Mouse (Mus musculus) monocyte, adult 2 months (primary cell): ENCODE data around the gene Fcgbp.
A peak's percentile ranks its signal among the peaks of the same experiment; 100 is the strongest.
"Not testable (repeated sequence)": the region's sequence is repeated elsewhere in the genome, so short reads cannot be mapped to it uniquely, and the experiment has no call there.

Source experiments
- DNase-seq, 2 experiments: peaks; one replicate each; pipeline ENCODE4 v3.0.0; 2022; ENCODE audit warnings: low spot score in 2 of 2, low read depth in 1 of 2

Fcgbp gene

DNA sequence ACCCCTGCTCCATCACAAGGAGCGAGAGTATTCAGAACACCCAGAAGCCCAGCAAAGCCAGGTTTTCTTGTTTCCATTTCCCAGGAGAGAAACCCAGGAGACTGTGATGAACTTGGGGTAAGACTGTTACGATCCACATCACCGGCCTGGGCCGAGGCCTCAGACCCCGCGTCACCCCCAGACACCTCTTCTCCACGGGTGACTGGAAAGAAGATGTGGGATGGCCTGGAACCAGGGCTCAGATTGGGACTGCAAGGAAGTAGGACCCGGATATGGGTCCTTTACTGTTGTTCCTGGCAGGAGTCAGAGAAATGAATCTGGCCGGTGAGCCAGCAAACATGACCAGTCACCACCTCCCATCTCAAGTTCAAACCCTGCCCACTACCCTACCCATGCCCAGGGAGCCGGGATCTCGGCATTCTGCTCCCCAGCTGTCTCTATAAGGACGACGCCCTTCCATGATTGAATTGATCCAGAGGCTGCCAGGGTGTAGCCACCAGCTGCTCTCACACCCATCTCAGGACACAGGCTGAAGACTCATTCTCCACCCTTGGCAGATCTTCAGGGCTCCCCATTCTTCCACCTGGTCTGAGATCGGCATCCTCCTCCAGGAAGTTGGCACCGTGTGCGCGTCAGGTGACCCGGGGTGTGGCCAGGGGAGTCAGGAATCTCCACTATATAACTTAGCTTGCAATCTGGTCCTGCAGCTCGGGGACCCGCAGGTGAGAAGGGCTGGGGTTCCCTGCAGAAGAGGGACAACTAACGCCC is at the start of gene Fcgbp:
TSS of gene Fcgbp (plus strand) at position 706 of the 768 bp plus-strand sequence.
- no peak for DNase-seq

DNA sequence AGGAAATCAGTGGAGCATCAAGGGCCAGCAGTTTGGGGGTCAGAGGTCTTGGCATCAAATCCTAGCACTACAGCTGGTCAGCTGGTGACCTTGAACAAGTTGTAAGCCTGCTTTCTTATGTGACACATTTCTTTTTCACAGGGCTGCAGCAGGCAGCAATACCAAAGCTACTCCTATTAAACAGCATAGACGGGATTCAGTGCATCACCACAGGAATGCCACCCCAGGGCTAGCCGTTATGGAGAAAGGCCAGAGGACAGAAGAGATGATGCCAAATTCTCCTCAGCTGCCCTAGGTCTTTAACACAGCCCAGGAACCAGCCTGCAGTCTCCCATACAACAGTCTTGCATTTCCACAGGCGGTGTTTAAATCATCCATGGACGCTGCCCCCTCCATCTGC is 26.5 kb upstream of the Fcgbp start:
- DNase-seq: no peak

DNA sequence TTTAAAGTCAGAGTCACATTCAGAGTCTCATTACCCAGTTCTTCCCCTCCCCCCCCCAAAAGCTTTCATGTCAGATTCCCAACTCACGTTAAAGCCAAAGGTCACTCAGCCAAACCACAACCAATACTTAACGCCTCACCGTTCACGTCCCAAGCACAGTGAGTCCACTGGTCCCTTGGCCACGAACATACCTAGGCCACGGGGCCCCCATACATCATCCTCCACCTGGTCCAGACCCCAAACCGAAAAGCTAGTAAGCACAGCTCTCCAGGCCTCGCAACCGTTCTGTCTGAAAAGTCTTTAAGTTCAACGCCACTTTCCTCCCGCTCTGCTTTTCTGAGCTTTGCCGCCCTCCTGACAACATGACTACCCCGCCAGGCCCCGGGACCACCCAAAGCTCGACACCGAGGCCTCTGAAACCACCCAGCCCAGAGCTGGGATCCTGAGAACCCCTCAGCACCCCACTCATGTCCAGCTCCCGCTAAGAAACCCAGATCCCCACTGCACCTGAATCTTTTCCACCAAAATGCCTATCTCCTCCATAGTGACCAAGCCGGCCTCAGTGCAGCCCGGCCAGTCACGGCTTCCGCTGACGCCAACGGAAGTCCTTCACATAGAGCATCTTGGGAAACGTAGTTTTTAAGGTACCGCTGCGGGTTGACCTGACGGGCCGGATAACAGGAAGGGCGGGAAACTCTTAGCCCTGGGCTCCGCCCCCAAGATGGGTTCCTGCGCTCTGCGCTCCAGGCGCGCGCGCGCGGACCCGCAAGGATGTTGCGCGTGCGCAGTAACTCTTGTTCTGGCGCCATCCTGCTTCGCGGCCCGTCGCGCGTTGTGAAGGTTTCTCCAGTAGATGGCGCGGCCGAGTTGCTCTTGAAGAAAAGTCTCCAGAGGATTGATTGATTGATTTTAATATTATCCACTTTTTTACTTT is 21.3 kb upstream of the Fcgbp start, which contains the start of gene Psmc4:
TSS of gene Psmc4 (minus strand) at position 626 of the 934 bp plus-strand sequence.
- peak; percentile 94 to 96 for DNase-seq

DNA sequence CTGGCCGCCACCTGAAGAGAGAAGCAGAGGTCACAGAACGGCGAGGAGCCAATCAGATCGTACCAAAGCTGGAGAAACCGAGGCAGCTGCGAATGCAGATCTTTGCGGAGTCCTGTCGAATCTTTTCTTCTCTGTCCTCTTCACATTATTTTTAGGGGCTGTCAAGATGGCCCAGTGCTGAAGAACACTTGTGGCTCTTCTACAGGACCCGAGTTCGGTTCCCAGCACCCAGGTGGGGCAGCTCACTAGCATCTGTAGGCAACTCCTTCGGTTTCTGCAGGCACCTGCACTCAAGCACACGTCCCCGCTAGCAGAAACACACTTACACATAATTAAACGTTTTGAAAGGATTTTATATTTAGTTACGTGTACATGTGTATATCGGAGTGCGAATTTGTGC is 20.5 kb upstream of the Fcgbp start:
- DNase-seq: no peak

DNA sequence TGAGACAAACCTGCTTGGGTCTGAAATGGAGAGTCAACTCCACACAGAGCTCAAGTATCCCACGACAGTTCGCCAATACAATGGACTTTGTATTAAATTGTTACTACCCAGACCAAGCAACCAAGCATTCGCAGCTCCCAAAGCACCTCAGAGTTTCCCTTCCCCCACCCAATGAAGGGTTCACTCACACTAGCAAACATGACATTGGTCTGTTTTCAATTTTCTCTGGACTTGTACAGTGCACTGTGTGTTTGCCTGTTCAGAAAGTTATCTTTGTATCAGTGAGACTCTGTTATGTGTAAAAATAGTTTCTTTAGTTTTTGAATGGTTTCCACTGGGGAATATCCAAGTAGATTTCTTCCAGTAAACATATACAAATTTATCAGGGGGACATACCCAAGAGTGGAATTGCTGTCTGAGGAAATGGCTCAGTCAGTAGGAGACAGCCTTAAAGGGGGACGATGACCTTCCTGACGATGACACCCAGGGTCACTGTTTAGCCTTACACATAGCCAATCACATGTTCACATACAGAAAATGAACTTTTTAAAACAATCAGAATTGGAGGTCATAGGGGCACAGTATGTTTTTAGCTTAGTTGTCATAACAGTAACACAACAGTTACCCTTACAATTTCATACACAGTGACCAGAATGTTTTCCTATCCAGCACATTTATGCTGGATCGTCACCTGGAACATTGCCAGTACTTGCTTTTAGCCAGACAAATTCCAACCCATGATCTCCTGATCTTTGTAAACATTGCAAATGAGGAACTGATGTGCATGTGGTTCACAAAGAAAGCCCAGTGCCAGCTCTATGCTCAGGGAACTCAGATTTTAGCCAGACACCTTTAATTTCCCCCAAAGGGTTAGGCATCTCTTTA is 17.7 kb upstream of the Fcgbp start:
- DNase-seq: no peak

DNA sequence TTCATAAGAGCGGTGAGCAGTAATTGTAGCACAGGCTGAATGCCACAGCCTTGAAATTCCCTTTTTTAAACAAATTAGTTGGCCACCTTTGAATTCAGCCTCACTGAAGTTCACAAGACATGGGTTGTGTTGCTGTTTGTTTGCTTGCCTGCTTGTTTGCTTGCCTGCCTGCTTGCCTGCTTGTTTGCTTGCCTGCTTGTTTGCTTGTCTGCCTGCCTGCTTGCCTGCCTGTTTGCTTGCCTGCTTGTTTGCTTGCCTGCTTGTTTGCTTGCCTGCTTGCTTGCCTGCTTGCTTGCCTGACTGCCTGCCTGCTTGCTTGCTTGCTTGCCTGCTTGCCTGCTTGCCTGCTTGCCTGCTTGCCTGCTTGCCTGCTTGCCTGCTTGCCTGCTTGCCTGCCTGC is 11.1 kb upstream of the Fcgbp start:
- no peak for DNase-seq

DNA sequence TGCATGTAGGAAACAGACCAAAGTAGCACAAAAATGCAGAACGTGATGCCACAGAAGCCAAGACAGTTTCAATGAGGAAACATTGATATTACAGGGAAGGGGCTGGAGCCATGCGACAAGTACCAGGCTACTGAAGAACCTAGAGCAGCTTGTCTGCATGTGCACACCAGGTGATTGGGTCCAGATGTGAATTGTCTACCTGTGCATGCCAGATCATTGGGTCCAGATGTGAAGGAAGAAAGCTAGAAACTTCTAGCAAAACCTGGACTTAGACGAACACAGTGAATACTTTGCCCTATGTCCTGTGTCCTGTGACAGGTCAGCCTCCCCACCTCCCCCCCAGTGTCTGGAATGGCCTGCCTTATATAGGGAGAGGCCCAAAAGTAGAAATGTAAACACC is 2.4 kb upstream of the Fcgbp start:
- no peak for DNase-seq

DNA sequence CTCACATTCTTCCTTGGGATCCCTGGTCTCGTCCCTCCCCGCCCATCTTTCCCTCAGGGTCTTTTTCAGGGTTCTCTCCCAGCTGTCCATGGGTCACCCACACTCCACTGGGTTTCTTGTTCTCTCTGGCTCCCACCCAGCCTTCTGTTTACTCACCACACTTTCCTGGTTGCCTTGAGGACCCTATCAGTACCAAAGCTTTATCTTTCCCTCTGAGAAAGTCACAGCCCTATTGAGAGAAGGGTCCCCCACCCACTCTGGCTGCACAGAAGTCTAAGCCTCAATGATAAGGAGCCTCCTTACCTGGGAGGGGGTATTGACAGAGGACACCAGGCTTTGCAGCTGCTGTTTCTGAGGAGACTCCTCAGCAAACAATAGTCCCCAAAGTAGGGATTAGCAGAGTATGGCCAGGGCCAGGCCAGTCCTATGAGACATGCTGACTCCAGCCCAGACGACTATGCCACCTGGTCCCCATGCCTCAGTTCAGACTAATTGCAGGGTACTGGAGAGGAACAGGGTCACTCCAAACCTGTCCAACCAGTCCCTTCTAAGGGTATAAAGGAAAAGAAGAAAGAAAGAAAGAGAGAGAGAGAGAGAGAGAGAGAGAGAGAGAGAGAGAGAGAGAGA is 1.4 kb upstream of the Fcgbp start:
- DNase-seq: no peak

DNA sequence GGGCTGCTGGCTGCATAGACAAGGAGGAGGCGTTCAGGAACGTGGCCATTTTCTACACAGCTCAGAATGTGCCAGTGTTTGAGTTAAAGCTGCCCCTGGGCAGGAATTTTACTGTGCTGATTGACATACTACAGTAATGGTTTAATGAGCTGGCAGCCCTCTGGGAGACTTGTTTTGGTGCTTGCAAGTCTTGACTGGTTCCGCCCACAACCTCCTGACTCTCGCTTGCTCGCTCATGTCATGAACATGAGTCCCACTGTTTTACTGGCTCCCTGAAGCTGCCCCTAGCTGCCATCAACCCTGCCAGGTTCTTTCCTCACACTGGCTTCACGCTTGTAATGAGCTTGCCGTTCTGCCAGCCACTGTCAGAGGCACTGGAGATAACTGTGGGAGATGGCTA is 13.2 kb downstream of the Fcgbp start:
- no peak for DNase-seq

DNA sequence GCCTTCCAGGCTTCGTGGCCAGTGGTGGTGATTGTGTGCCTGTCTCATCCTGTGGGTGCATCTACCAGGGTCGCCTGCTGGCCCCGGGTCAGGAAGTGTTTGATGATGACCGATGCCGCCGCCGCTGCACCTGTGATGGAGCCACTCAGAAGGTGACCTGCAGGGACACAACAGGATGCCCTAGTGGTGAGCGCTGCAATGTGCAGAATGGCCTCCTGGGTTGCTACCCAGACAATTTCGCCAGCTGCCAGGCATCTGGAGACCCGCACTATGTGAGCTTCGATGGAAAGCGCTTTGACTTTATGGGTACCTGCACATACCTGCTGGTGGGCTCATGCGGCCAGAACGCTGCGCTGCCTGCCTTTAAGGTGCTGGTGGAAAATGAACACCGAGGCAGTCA is 15.2 kb downstream of the Fcgbp start:
- DNase-seq: no peak

DNA sequence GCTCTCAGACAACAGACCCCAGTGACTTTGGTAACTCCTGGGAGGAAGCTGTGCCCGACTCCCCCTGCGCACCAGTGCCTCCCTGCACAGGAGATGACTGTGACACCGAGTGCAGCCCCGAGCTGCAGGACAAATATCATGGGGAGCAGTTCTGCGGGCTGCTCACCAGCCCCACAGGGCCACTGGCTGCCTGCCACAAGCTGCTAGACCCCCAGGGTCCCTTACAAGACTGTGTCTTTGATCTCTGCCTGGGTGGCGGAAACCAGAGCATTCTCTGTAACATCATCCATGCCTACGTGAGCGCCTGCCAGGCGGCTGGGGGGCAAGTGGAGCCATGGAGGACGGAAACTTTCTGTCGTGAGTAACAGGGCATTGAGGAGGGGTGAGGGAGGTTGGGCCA is 22.5 kb downstream of the Fcgbp start:
- DNase-seq: no peak

DNA sequence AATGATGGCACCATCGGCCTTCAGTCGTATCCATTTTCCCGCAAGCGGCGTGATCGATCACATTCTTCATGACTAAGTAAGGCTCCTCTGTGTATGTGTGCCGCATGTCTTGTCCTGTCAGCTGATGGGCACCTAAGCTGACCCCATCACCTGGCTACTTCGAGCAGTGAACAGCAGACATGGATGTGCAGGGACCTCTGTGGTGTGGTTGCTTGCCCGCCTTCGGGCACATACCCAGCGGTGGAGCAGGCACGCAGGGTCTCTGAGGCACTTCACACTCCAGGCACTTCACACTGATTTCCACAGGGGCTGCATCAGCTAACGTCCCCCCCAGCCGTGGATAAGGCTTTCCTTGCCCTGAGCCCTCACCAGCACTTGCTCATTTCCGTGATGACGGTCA is 28.1 kb downstream of the Fcgbp start:
- no peak for DNase-seq

DNA sequence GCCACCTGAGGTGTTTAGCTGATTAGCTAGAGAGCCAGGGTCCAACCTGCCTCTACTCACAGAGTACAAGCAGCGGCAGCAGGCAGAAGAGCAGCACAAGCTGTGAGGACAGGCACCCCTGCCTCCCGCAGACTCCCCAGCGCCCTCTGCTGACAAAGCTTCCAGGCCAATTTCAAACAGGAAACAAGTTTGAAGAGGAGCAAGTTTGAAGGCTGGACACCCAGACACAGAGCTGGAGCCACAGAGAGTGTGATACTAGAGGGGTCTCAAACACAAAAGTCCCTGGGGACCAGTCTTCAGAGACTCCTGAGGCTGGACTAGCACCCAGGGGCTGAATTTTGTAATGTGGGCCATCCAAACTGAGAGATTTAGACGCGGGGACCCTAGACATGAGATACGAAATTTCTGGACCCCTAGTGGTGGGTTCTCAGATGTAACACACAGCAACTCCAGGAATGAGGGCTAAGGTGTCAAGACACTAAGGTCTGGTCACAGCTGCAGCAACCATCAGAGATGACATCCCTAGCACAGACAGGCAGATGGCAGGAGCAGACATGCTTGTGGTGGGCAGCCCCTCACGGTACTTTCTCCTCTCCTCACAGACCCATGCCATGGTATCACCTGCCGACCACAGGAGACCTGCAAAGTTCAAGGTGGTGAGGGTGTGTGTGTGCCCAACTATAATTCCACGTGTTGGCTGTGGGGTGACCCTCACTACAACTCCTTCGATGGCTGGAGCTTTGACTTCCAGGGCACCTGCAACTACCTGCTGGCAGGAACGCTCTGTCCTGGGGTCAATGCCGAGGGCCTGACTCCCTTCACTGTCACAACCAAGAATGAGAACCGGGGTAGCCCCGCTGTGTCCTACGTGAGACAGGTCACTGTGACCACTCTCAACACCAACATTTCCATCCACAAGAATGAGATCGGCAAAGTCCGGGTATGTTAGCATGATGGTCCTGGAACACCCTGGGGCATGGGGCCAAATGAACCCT is 29.9 kb downstream of the Fcgbp start:
- no peak for DNase-seq

DNA sequence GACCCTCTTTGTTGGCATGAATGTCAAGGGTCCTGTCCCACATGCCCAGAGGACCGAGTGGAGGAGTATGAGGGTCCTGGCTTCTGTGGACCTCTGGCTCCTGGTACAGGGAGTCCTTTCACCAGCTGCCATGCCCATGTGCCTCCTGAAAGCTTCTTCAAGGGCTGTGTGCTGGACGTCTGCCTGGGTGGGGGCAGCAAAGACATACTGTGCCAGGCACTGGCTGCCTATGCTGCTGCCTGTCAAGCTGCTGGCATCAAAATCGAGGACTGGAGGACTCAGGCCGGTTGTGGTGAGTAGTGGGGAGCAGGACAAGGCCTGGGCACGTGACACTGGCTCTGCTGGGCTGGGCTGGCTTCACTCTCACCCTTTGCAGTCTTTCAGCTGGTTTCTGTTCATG is 31.9 kb downstream of the Fcgbp start:
- not testable (repeated sequence) for DNase-seq

DNA sequence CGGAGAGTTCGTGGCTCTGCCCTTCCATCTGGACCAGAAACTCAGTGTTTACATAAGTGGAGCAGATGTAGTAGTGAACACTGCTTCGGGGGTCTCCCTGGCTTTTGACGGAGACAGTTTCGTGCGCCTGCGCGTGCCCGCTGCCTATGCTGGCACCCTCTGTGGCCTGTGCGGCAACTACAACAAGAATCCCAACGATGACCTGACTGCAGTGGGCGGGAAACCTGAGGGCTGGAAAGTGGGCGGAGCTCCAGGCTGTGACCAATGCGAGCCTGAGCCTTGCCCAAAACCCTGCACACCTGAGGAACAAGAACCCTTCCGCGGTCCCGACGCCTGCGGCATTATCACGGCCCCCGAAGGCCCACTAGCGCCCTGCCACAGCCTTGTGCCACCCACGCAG is 33.6 kb downstream of the Fcgbp start:
- no peak for DNase-seq

DNA sequence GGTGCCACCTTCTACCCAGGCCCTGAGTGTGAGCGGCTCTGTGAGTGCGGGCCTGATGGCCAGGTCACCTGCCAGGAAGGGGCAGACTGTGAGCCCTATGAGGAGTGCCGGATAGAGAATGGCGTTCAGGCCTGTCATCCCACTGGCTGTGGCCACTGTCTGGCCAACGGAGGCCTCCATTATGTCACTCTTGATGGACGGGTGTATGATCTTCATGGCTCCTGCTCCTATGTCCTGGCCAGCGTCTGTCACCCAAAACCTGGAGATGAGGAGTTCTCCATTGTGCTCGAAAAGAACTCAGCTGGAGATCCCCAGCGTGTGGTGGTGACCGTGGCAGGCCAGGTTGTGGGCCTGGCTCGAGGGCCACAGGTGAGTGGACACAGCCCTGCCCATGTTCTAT is 35.2 kb downstream of the Fcgbp start:
- DNase-seq: no peak

DNA sequence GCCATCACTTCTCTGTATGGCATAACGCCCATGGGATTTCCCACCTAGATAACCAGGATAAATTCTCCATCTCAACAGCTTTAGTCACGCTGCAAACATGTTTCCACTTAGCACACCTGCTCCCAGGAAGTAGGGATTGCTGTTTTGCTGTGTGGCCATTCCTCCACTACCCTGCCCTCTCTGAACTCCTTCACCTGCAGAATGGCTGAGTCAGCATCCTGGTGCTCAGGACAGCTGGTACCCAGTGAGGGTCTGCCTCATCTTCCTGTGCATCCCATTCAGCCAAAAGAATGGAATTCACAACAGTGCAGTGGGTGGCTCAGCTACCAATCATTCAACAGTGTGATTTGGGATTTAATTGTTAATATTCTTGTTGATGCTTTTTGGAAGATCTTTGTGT is 43.6 kb downstream of the Fcgbp start:
- no peak for DNase-seq

DNA sequence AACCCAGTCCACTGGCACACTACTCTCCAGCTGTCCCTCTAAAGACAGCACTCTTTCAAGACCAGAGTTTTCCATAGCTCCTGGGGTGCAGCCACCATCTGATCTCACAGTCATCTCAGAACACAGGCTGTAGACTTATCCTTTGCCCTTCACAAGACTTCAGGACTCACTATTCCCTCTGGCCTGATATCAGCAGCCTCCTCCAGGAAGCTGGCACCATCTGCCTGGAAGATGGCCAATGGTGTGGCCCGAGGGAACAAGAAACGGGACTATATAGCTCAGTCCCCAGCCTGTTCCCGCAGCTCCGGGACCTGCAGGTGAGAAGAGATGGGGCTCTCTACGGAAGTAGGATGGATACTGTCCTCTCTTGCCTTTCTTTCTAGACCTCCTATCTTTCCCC is 58.1 kb downstream of the Fcgbp start, which contains the start of gene 9530053A07Rik:
TSS of gene 9530053A07Rik (plus strand) at position 301 of the 400 bp plus-strand sequence.
- no peak for DNase-seq

DNA sequence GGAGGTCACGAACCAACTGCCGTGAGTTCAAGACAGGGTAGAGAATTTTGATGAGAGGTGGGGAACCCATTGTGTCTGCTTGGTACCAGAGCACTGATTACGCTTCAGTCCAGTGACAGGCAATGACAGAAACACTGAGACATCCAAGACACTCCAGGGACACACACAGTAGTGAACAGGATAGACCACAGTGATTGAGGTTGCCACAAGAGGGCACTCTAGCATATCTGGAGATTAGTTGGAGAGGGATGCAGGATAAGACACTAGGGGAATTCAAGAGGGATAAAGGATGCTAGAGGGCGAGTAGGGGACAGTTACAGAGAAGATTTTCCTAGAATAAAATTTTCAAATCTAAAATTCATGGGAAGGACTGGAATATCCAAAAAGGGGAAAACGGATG is 66.6 kb downstream of the Fcgbp start:
- DNase-seq: no peak
